In the genomic region with DNA sequence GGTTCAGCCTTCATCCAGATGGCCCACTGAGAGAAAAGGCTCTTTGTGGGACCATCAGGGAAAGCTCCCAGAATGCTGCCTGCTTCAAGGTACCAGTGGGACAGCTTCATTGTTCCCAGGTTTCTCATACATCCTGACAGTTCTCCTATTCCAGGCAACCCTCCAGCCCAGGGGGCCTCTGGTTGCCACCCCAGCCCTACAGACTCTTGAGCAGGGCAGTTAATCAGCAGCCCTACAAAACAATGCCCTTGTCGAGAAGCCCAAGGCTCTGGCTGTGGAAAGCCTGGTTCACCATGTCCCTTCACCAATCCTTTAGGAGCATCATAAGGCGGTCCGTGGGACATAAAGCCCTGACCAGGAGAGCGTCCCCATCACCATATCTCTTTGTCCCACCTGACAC, we compare ENCODE assay signal across 20 mouse cellular contexts.
DNase-seq lines count a peak whose midpoint lies in the region.
"Had no signal": no experiment of that assay in that cellular context is flagged by ENCODE, and none has a peak within 500 bp of the region (broad histone marks: within the 10 kb centered on the region; RNA-seq: fewer than 3 reads in every experiment).

No protein-coding gene starts in this region.

- H3K4me3 ChIP-seq in limb, embryonic 10.5 days: no peak overlapping the region
- H3K4me3 ChIP-seq: heart, adult 2 months; hindbrain, embryonic 12.5 days; layer of hippocampus, adult 2 months; limb, embryonic 13.5 days; liver, embryonic 12.5 days; midbrain, embryonic 10.5 days; myocyte; neural tube, embryonic 13.5 days had no signal

- 94% methylated on average over 4 of the region's 4 CpGs for WGBS in limb, embryonic 10.5 days

- H3K36me3 ChIP-seq in limb, embryonic 10.5 days: peaks cover 56% of the 10 kb centered on the region

- no peaks in the 10 kb centered on the region for H3K4me1 ChIP-seq in limb, embryonic 10.5 days
- H3K4me1 ChIP-seq: hindbrain, embryonic 12.5 days; liver, embryonic 12.5 days; midbrain, embryonic 10.5 days; neural tube, embryonic 13.5 days had no signal

- intact Hi-C loops in heart, postnatal 36 days (cut with DNase I): no loop called here
- intact Hi-C loops in heart, postnatal 25 days (cut with DNase I): loop anchor here (2.0 kb wide), 1 partner anchor 104 kb away; no protein-coding TSS in a partner anchor

- no peaks in the 10 kb centered on the region for H3K9me3 ChIP-seq in limb, embryonic 10.5 days (replicated peaks)
- H3K9me3 ChIP-seq: hindbrain, embryonic 12.5 days; limb, embryonic 13.5 days; liver, embryonic 12.5 days; midbrain, embryonic 10.5 days; neural tube, embryonic 13.5 days had no signal

- no peak overlapping the region for H3K27ac ChIP-seq in limb, embryonic 10.5 days
- H3K27ac ChIP-seq: heart, adult 2 months; hindbrain, embryonic 12.5 days; layer of hippocampus, adult 2 months; limb, embryonic 13.5 days; liver, embryonic 12.5 days; midbrain, embryonic 10.5 days; neural tube, embryonic 13.5 days had no signal

- peak; percentile 1 for DNase-seq in adrenal gland, postnatal 14 days
- no peak for DNase-seq in adrenal gland, postnatal 25 days
- peak; percentile 0 to 1 for DNase-seq in heart, postnatal 36 days
- no peak for DNase-seq in heart, postnatal 25 days (ENCODE audit: low spot score)
- DNase-seq in ovary, postnatal 10 days (ENCODE audit: low spot score): peak; percentile 0
- DNase-seq in ovary, adult 18-20 months (ENCODE audit: low spot score): no peak
- DNase-seq in limb, embryonic 10.5 days (ENCODE audit: low spot score): peak; percentile 20
- DNase-seq: gastrocnemius, postnatal 25 days; kidney, postnatal 25 days; lung, adult 18-20 months; right cerebral cortex, adult 18-20 months; thymus, postnatal 36 days had no signal

- H3K27me3 ChIP-seq in limb, embryonic 10.5 days (ENCODE audit: low read depth, poor library complexity, severe bottlenecking): no peaks in the 10 kb centered on the region
- H3K27me3 ChIP-seq: hindbrain, embryonic 12.5 days; limb, embryonic 13.5 days; liver, embryonic 12.5 days; neural tube, embryonic 13.5 days had no signal

Comparison
In these comparisons a context has a peak if more than half of its experiments do, and no peak if none do; other contexts are left out.
1. DNase-seq: peak in adrenal gland, postnatal 14 days (single experiment), heart, postnatal 36 days (2 of 2), ovary, postnatal 10 days (single experiment) and limb, embryonic 10.5 days (single experiment); none in adrenal gland, postnatal 25 days (single experiment), heart, postnatal 25 days (single experiment) and ovary, adult 18-20 months (single experiment).